Mouse (Mus musculus): Measurements from ENCODE around the gene Mypn.

GRCm38 (mm10) chr10:63181166-63181565 lies 22.6 kb downstream of the Mypn start:
- TF ChIP-seq GATA1 (IDR thresholded peaks at IDR 0.05; ENCODE audit: low read length), result no peak
- no peak for TF ChIP-seq TAL1 (IDR thresholded peaks at IDR 0.05; ENCODE audit: low read length)

Measured in erythroblast, embryonic 14.5 days (primary cell).